Mouse (Mus musculus) kidney, embryonic 14.5 days (tissue): ENCODE measurements around the gene Rnf182. TPM values are rescaled to one million over a fixed set of nuclear protein-coding genes. Genes with fewer than 3 reads are reported as not detected.
A peak's percentile ranks its signal among the peaks of the same experiment; 100 is the strongest.

Source experiments
- ATAC-seq: fragments of 200-750 bp; cut with Nextera tagmentation; 2 replicates; pipeline ENCODE4 v1.8.0; 2017; ENCODE audit warnings: moderate number of reproducible peaks, mild to moderate bottlenecking, moderate TSS enrichment, moderate library complexity; ENCODE audit not compliant: low FRiP score, low TSS enrichment
- H3K27ac ChIP-seq: fragments of 300-500 bp; sonication (generic); 2 replicates; pipeline ENCODE4 v1.5.1; 2014; ENCODE audit warnings: low read depth, mild to moderate bottlenecking, low read length, moderate library complexity, mixed read lengths
- H3K27me3 ChIP-seq: fragments of 300-500 bp; sonication (generic); 2 replicates; pipeline ENCODE4 v1.6.1; 2014; ENCODE audit warnings: mild to moderate bottlenecking, low read length; ENCODE audit not compliant: control insufficient read depth, insufficient read depth
- H3K36me3 ChIP-seq: fragments of 300-500 bp; sonication (generic); 2 replicates; pipeline ENCODE4 v1.6.1; 2014; ENCODE audit warnings: low read length, mixed read lengths; ENCODE audit not compliant: control insufficient read depth, insufficient read depth
- H3K4me1 ChIP-seq: fragments of 300-500 bp; sonication (generic); 2 replicates; pipeline ENCODE4 v1.6.1; 2014; ENCODE audit warnings: low read length, mixed read lengths; ENCODE audit not compliant: control insufficient read depth, insufficient read depth
- H3K4me2 ChIP-seq: fragments of 300-500 bp; sonication (generic); replicated peaks from 2 replicates; pipeline ENCODE4 v1.6.1; 2014; ENCODE audit warnings: low read depth, mild to moderate bottlenecking, low read length
- H3K4me3 ChIP-seq: fragments of 300-500 bp; sonication (generic); 2 replicates; pipeline ENCODE4 v1.5.1; 2014; ENCODE audit warnings: mild to moderate bottlenecking, low read length
- H3K9ac ChIP-seq: fragments of 300-500 bp; sonication (generic); 2 replicates; pipeline ENCODE4 v1.6.1; 2014; ENCODE audit warnings: low read depth, mild to moderate bottlenecking, low read length, moderate library complexity
- H3K9me3 ChIP-seq: fragments of 300-500 bp; sonication (generic); 2 replicates; pipeline ENCODE4 v1.6.1; 2016; ENCODE audit warnings: low read length; ENCODE audit not compliant: control insufficient read depth
- WGBS: fragments of 180-500 bp; shearing (Covaris S2); extraction: QIAGEN DNeasy Blood & Tissue Kit; methylation state at CpG from one replicate; pipeline ENCODE4 v1.1.7; 2014; 5-methylcytosine and 5-hydroxymethylcytosine counted together
- polyA plus RNA-seq: library from polyadenylated mRNA; unstranded; fragments of >200 nt; fragmentation: Nextera tagmentation; extraction: Ambion mirVana; gene quantifications from 2 replicates; pipeline ENCODE4 v1.2.1, GENCODE M21; 2014

Gene Rnf182
- polyA plus RNA-seq, 1 experiment from 2014 or later: 1.5 TPM

- 0 out of 2 replicates have a peak, but pooled peaks have one; percentile 7 for ATAC-seq
- H3K36me3 ChIP-seq: no peaks in the 10 kb centered on the region
- peaks cover 12% of the 10 kb centered on the region; the same call in 1 of the 2 replicates for H3K4me1 ChIP-seq
- no peaks in the 10 kb centered on the region for H3K27me3 ChIP-seq
- H3K4me3 ChIP-seq: no peak overlapping the region
- H3K4me2 ChIP-seq: no peak overlapping the region
- 45% methylated on average over 7 of the region's 7 CpGs for WGBS
- no peaks in the 10 kb centered on the region for H3K9me3 ChIP-seq
- no peak overlapping the region for H3K27ac ChIP-seq
- H3K9ac ChIP-seq: no peak overlapping the region
Measured at GRCm38 (mm10) chr13:43698506-43698905, 83.0 kb downstream of the Rnf182 start.

GRCm38 (mm10) chr13:43703471-43703870, 88.0 kb downstream of the Rnf182 start:
- H3K27me3 ChIP-seq: no peaks in the 10 kb centered on the region
- H3K9me3 ChIP-seq: no peaks in the 10 kb centered on the region
- no peak overlapping the region for H3K9ac ChIP-seq
- no peak overlapping the region for H3K4me2 ChIP-seq
- 14% methylated on average over 7 of the region's 7 CpGs for WGBS
- H3K4me3 ChIP-seq: no peak overlapping the region
- H3K4me1 ChIP-seq: peaks cover 19% of the 10 kb centered on the region
- H3K27ac ChIP-seq: no peak overlapping the region
- H3K36me3 ChIP-seq: no peaks in the 10 kb centered on the region
- ATAC-seq: peak; percentile 61; the same call in 1 of the 2 replicates

GRCm38 (mm10) chr13:43704533-43705116, 89.1 kb downstream of the Rnf182 start:
- no peak overlapping the region for H3K4me3 ChIP-seq
- 48% methylated on average over 7 of the region's 7 CpGs for WGBS
- no peak for ATAC-seq
- no peaks in the 10 kb centered on the region for H3K36me3 ChIP-seq
- peaks cover 19% of the 10 kb centered on the region for H3K4me1 ChIP-seq
- no peaks in the 10 kb centered on the region for H3K9me3 ChIP-seq
- H3K4me2 ChIP-seq: no peak overlapping the region
- H3K9ac ChIP-seq: no peak overlapping the region
- no peak overlapping the region for H3K27ac ChIP-seq
- no peaks in the 10 kb centered on the region for H3K27me3 ChIP-seq

- Histone ChIP-seq H3K4me1 (peaks cover 19% of the 10 kb centered on the region), H3K36me3 (no peaks in the 10 kb centered on the region), H3K9me3 (no peaks in the 10 kb centered on the region), H3K27ac (no peak overlapping the region), H3K4me3 (no peak overlapping the region), H3K4me2 (no peak overlapping the region), H3K27me3 (no peaks in the 10 kb centered on the region), H3K9ac (no peak overlapping the region)
- no peak for ATAC-seq
- WGBS: 78% methylated on average over 4 of the region's 4 CpGs
Measured at GRCm38 (mm10) chr13:43706387-43706786, 90.9 kb downstream of the Rnf182 start.

GRCm38 (mm10) chr13:43709529-43709928, 94.0 kb downstream of the Rnf182 start:
- Histone ChIP-seq H3K27me3 (no peaks in the 10 kb centered on the region), H3K9me3 (no peaks in the 10 kb centered on the region), H3K9ac (no peak overlapping the region), H3K4me3 (no peak overlapping the region), H3K27ac (no peak overlapping the region), H3K36me3 (no peaks in the 10 kb centered on the region), H3K4me2 (no peak overlapping the region), H3K4me1 (no peaks in the 10 kb centered on the region)
- no peak for ATAC-seq
- WGBS: 67% methylated on average over 3 of the region's 3 CpGs

- WGBS: 89% methylated on average over 7 of the region's 7 CpGs
- no peak overlapping the region for H3K4me2 ChIP-seq
- H3K9me3 ChIP-seq: no peaks in the 10 kb centered on the region
- no peak overlapping the region for H3K27ac ChIP-seq
- no peaks in the 10 kb centered on the region for H3K4me1 ChIP-seq
- H3K27me3 ChIP-seq: no peaks in the 10 kb centered on the region
- no peak for ATAC-seq
- no peak overlapping the region for H3K9ac ChIP-seq
- no peak overlapping the region for H3K4me3 ChIP-seq
- H3K36me3 ChIP-seq: no peaks in the 10 kb centered on the region
Measured at GRCm38 (mm10) chr13:43711708-43712314, 96.3 kb downstream of the Rnf182 start.

- Histone ChIP-seq H3K9me3 (no peaks in the 10 kb centered on the region), H3K4me1 (no peaks in the 10 kb centered on the region), H3K36me3 (no peaks in the 10 kb centered on the region), H3K27me3 (no peaks in the 10 kb centered on the region), H3K27ac (no peak overlapping the region), H3K4me3 (no peak overlapping the region), H3K9ac (no peak overlapping the region), H3K4me2 (no peak overlapping the region)
- no peak for ATAC-seq
- 71% methylated on average over 6 of the region's 6 CpGs for WGBS
Measured at GRCm38 (mm10) chr13:43714741-43715140, 99.2 kb downstream of the Rnf182 start.

GRCm38 (mm10) chr13:43715466-43715865, 100.0 kb downstream of the Rnf182 start:
- H3K4me3 ChIP-seq: no peak overlapping the region
- H3K36me3 ChIP-seq: no peaks in the 10 kb centered on the region
- 91% methylated on average over 5 of the region's 5 CpGs for WGBS
- ATAC-seq: no peak
- H3K4me2 ChIP-seq: no peak overlapping the region
- no peak overlapping the region for H3K27ac ChIP-seq
- no peaks in the 10 kb centered on the region for H3K9me3 ChIP-seq
- H3K4me1 ChIP-seq: no peaks in the 10 kb centered on the region
- H3K9ac ChIP-seq: no peak overlapping the region
- H3K27me3 ChIP-seq: no peaks in the 10 kb centered on the region

- H3K36me3 ChIP-seq: no peaks in the 10 kb centered on the region
- no peak overlapping the region for H3K4me2 ChIP-seq
- H3K9ac ChIP-seq: no peak overlapping the region
- no peak overlapping the region for H3K27ac ChIP-seq
- 65% methylated on average over 6 of the region's 6 CpGs for WGBS
- no peak overlapping the region for H3K4me3 ChIP-seq
- no peaks in the 10 kb centered on the region for H3K9me3 ChIP-seq
- ATAC-seq: no peak
- H3K4me1 ChIP-seq: no peaks in the 10 kb centered on the region
- no peaks in the 10 kb centered on the region for H3K27me3 ChIP-seq
Measured at GRCm38 (mm10) chr13:43716514-43717036, 101.1 kb downstream of the Rnf182 start.
